Mouse (Mus musculus) spleen, adult 2 months (tissue): ENCODE measurements around the gene Rnaset2a.

Source experiments
- CTCF ChIP-seq: fragments of 200-500 bp; IDR thresholded peaks from 2 replicates; pipeline ENCODE4 v1.5.1; 2011; ENCODE audit warnings: mild to moderate bottlenecking, inconsistent platforms; ENCODE audit not compliant: insufficient read depth, insufficient read length, insufficient replicate concordance; ENCODE audit errors: extremely low read depth
- POLR2A ChIP-seq: fragments of 200-500 bp; IDR thresholded peaks from 2 replicates; pipeline ENCODE4 v1.6.1; 2011; ENCODE audit warnings: low read depth, low read length, inconsistent platforms

DNA sequence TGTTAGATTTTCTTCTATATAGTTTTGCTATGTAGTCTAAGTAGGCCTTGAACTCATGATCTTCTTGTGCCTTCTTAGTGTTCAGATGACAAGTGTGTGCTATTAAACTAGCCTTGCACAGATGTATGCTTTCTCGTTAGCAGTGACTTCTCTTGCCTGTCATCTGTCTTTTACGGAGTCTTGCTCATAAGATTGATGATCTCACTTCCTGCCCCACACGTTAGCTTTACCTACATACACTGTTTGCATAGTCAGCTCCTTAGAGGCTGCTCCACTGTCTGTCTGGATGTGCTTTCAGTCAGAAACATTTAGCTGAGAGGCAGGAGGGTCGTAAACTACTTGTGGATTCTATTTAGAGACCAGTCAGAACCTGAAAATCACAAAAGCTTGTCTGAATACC lies 23.2 kb upstream of the Rnaset2a start:
- TF ChIP-seq CTCF: no peak
- no peak for TF ChIP-seq POLR2A
